Mouse (Mus musculus) right cerebral cortex, adult 2 months (tissue): ENCODE results near the gene Nxph1.

ENCODE experiments used
- DNase-seq, 2 experiments: peaks; one replicate each; pipeline ENCODE4 v3.0.0; 2021 to 2022; ENCODE audit warnings: low spot score in 2 of 2

Nxph1 gene

DNA sequence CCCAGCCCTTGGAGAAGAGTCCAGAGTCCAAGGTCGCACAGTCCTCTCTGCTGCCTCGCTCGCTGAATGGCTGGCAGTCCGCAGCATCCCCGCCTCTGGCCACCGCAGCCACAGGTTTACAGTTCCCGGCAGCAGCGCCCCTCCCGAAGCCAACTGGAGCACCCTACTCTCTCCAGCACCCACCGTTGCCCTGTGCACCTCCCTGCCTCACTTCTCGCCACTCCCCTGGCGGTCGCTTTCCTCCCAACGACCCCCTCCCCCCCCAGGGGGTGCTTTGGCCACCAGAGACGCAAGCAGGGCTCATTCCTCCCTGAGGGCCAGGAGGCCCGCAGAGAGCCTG lies at the start of gene Nxph1:
Gene Nxph1, plus strand, starts transcription at position 301 of the 340 bp plus-strand sequence.
- no peak for DNase-seq

DNA sequence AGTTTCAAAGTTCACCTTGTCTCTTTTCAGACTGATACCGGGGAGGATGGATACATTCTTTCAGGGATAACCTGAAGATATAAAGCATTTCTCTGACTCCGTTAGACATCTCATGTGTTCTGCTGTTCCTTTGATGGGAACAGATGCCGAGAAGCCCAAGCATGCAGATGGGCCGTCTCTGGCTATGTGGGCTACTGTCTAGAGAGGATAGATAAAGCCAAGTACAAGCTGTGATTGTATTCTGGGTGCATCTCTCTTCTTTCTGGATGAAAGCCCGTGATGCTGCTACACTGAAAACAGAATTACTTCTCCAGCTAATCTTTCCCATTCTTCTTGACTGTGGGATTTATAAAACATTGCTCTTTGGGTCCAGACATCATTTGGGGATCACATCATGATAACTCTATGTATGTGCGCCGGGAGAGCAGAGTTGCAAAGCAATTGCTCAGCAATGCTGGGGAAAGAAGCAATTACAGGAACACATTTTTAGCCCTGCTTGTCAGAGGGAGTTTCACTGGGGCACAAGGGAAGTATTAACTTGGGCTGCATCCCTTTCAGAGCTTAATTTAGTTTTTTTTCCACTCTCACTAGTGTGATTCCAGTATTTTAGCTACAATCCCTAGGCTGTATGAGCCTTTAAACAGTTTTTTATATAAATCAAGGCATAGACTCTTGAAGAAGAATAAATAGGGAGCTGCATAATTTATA lies 48.1 kb upstream of the Nxph1 start:
- peak; percentile 30 to 45 for DNase-seq

DNA sequence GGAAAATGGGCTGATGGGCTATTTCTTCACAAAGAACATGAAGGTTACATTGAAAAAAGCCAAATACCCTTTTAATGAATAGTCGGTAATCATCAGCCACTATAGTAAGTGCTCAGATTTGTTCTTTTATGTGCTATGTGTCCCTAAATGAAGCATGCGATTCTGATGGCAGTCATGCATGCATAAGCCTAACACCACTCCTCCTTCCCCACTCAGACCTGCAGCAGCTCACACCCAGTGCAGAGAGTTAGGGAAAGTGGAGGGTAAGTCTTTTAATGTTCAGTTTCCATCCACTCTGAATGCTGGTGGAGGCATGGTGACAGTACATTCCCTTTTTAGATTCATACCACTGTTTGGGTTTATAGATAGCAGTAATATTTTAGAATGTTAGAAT lies 47.5 kb upstream of the Nxph1 start:
- no peak for DNase-seq

DNA sequence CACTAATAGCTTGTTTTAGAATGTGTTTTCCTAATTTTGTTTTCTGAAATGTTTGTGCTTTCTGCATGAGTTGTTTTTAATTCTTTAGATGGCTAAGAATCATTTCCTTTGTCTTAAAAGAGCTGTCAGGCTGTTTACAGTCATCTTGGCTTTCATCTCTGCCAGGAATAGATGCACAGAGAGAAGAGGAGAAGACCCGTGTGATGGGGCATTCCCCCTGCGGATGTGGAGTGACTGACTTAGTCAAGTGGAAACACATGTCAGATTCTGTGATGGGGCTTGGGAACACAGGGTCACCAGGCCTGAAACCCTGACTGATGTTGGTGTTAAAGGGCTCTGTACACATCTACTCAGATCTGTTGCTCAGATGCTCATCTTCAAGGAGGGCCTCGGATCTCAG lies 40.3 kb upstream of the Nxph1 start:
- DNase-seq: no peak

DNA sequence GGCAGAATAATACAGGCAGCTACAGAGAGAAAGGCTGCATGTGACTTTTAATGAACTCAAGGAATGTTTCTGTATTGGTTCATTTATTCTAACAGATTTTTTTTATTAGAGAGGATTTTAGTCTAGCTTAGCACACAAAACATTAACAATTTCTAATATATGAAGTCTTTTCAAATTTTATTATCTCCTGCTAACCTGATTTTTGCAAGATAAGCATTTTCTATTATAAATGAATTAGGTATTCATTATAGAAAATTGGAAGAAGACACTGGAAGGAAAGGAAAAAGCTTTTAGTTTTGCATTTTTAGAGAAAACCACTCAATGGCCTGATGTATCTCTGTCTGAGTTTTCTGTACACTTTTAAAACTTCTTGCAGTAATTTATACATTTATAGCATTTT lies 34.8 kb upstream of the Nxph1 start:
- DNase-seq: no peak

DNA sequence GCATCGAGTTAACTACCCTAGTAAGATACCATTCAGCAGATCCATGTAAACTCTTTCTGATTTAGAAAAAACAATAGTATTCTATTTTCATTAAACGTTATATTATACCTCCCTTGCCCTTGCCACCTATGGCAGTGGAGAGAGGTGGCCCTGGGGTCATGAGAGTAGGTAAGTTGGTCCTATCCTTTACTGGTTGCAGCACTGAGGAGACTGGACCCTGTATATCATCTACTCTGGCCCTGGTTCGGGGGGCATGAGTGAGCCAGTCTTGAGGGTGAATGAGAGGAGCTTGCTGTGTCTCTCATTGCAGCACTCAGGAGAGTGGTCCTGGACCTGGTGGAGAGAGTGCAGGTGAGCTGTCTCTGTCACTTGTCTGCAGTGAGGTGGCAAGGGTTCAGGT lies 33.5 kb upstream of the Nxph1 start:
- DNase-seq: no peak

DNA sequence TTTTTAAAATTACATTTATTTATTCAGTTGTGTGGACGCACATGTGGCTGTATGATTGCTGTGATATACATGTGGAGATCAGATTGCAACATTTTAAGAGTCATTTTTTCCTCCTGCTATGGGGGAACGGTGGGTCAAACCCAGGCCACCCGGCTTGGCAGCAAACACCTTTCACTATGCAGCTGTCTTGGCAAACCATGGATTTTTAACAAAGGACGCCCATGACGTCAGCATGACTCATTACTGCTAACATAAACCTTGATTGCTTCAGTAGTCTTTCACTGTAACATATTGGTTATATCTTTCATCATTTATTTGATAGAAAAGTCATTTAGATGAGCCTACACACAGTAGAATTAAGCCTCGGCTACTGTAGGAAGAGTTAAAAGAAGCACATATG lies 23.8 kb upstream of the Nxph1 start:
- DNase-seq: no peak

DNA sequence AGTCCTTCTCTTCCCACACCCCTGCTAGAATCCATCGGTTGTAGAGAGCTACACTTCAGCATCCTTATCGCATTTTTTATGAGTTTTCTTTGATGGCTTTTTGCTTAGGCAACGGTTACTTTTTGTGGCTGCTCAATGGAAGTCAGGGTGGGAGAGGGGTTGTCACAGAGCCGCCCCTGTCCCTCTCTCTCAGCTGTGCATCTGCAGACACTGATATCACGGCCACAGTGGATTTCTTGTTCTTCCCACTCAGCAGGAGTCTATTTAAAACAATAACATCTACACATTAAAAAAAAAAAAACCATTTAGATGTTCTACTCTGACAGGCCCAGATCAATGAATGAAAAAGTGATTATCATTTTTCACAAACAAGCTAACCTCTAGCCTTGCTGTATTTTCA lies 13.0 kb upstream of the Nxph1 start:
- DNase-seq: no peak

DNA sequence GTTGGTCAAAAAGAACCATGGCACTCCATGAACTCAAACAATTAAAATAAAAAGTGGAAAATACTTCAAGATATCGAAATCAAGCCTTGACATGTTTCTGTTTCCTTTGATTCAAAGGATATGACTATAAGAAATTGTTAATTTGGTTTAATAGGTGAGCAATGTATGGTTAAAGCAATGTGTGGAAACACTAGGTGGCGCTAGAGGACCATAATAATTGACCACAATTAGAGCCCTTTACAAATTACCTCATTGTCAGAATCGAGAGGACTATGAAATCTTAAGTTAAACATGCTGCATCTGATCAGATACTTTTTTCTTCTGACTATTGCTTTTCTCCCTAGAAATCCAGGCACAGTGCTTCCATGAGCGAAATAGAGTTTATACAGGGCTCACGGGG lies 12.5 kb upstream of the Nxph1 start:
- peak; percentile 80 to 81 for DNase-seq

DNA sequence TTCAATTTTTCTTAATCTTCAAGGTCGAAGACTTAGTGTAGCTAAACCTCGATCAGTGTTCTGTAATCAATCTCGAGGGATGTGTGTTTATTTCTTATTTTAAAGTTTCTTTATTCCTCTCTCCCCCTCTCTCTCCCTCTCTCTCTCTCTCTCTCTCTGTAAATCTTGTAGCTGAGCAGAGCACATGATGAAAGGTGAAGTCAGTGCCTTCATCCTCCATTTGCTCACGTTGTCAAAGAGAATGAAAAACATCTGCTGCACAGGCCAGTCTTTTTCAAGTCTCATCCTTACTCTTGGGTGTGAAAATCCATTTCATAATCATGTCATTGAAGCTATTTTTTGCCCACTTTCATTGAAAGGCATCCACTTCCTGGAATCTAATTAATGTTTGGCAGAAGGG lies 12.1 kb upstream of the Nxph1 start:
- DNase-seq: no peak

DNA sequence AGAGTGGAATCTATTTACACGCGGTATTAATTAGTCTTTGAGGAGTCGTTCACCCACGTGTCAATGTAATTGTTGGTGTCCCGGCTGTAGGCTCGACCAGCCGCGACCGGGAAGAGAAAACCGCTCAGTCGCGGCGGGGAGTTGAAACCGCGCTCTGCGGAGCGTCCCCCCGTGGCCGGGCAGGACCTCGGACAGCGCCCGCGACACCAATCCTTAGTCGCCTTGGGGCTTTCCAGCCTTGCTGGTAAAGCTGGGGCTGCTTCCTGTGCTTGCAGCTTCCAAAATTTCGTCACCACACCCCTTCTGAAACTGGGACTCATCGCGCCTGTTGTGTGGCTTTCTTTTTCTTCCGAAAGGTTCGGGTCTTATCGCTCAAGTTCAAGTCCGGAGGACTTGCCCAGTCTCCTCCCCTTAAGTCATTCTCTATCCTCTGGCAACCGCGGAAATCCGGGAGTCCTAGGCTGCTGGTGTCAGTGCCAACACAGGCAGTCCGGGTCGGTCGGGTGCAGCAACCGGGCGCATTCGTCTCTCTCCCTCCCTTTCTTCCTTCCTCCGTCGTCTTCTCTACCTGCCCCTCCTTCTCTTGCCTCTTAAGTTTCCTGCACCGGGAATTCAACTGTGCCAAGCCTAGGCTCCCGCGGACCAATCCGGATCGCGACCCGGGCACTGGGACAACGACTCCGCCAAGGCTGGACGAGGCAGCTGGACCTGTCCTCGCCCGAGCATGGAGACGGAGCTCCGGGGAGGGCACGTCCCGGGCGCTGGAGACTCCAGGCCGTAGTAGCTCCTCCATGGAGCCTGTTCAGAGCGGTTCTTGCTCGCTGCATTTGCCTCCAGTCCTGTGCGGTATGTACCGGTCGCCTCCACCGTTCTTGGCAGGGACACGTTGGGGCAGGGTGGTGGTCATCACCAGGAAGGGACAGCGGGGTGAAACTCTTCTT lies 510 bp downstream of the Nxph1 start:
- DNase-seq: peak in 1 of 2 experiments; percentile 25

DNA sequence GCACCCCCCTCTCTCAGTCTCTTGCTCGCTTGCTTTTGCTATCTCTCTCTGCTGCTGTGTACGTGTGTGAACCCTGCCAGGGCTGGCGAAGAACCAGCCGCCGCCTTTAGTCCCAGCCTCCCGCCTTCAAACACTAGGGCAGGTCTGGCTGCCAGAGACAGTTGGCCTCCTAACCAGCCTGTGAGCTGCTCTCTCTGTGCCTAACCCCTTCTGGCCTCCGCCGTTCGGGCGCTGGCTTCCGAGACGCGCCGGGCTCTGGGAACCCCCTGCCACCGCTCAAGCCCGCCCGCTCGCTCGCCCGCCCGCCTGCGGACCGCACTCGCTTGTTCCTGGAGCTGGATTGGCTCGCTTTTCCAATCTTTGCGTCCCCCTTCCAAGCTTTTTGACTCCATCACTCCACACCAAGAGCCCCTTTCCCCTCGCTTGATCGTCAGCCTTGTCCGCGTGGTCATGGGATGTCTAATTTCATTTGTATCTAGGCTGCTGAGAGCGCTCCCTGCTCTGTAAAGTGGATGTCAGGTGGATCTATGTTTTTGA lies 1.5 kb downstream of the Nxph1 start:
- peak in 1 of 2 experiments; percentile 39 for DNase-seq

DNA sequence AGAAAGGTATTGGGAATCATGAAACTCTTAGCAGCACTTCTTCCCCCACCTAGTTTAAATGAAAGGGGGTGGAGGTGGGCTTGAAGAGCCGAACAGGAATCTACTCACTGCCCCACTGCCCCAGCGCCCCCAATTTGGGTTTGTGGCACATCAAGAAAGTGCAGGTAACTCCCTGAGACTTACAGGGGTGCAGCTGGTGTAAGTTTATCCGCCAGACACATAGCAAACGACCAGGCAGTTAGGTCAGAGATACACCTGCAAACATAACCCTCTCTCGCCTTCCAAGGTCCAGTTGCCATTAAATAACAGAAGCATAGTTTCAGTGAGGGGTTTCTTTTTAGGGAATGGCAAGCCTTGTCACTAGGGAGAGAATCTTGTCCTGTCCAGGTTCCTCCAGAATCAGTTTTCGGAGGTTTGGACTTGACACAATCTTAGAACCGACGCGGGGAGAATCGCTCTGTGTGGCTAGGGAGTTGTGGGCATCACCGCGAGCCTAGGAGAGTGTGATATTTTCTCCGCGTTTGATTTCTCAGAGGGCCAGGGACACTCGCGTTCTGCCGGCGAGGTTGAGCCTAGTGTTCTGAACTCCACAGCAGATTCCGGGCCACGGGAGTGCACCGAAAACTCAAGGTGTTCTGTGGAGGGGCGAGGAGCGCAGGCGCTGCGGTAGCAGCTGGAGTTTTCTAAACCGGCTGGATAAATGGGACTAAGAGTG lies 2.5 kb downstream of the Nxph1 start:
- DNase-seq: no peak

DNA sequence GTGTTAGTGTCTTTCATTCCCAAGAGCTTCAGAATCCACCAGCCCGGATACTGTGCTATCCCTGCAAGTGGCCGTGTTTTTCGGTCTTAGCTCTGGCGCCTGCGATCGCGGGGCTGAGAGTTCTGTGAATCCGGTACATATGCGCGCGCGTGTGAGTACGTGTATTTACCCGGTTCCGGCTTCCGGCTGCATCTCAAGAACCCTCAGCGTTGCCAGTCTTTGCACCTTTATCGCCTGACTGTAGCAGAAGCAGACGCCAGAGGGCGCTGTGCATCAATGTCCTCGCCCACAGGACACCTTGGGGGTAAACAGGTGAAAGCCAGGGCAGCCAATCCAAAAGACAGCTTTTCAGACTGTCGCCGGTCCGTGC lies 3.1 kb downstream of the Nxph1 start:
- peak; percentile 78 to 81 for DNase-seq

DNA sequence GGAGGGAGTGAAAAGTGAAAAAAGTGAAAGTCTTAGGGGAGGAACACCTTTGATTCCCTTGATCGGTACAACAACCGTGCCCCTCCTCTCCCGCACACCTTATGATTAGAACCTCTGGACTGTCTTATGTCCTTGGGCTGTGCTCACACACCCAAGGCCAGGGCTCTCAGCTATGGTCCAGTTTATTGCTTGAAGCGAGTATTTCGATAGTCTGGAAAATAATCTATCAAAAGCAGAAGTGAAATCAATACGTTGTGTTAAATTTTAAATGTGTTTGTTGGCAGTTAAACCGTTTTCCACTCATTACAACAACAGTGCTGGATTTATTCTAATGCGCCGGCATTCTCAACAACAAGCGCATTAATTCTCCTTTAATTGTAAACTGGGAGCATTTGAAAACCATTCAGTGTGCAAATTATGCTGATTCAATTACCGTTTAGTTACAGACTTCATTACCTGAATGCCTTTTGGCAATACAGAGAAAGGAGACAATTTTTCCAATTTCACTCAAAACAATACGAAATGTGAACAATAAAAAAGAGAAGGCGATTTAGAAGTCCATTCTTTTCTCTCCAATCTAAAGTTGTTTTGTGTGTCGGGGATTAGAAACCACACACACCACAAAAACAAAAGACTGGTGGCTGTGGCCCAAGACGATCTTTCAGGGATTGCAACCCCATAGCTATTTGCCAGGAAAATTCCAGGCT lies 3.8 kb downstream of the Nxph1 start:
- DNase-seq: no peak

DNA sequence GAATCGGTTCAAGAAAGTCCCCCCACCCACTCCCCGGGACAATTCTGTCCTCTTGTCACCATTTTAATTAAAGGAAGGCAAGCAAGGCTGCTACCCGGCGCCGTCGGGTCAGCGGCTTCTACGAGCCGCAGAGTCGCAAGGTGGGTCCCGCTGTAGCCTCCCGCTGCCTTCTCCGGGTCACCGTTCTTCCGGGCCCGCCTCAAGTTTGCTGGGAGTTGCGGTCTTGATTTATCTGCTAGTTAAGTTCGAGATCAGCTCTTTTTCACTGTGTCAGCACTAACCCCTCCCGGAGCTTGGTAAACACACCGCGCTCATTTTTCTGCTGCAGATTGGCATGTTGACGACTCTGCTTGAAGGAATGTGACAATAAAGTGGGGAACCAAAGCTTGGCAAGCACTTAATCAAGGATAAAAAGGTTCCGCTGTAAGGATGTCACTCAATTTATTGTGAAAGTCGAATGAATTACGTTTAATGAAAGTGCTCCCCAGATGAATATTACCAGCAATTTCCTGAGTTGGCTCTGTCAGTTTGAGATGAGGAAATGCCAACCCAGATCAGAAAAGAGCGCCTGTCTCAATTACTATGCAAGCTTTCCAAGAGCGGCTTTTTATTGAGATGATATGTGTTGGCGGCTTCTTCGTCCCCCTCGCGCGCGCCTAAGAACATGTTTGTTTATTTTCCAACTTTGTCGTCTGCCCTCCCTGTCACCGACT lies 7.7 kb downstream of the Nxph1 start:
- DNase-seq: no peak

DNA sequence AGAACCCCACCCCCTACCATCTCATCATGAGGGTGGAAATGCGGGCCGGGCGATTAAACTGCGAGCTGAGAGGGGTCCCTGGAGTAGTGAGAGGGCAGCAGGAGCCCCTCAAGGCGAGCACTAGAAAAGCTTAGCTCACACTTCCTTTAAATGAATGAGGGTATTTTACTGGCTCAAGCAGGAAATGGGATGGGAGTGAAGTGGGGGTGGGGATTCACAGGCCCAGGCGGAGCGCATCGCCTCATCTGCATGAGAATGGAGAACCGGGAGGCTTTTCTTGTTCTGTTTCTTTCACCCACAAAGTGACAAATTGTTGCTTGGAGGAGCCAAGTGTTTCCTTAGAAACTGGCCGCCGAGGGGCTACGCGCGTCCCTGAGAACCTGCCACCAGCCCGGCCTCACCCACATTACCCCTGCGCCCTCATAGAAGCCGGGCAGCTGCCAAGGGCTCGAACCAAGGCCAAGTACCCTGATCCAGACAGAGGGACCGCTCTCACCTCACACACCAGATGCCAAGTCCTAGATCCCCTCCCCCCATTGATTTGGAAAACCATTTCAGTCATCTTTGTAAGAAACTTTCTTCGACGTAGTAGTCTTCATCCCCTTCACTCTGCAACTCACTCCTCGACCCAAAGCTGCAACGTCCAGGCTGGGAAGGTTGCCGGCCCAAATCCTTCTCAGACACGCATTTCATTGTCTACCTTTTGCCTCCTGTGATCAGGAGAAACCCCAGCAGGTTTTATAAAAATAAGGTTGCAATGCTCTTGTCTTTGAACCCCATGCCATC lies 8.7 kb downstream of the Nxph1 start:
- DNase-seq: peak in 1 of 2 experiments; percentile 16

DNA sequence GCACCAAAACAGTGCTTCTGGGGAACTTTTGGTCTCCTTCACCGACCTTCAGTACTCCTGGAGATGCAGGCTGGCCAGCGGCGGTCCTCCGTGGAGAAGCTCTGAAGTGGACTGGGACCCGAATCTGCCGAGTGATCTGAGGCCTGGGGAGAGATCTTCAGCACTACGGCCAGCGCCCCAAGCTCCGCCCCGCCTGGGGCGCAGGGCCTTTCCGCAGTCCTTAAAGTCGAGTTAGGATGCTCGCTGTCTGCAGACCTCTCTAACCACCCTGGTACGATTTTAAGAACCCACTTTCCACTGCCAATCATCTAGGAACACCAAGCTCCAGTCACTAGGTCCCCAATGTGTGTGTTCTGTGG lies 9.3 kb downstream of the Nxph1 start:
- DNase-seq: no peak

DNA sequence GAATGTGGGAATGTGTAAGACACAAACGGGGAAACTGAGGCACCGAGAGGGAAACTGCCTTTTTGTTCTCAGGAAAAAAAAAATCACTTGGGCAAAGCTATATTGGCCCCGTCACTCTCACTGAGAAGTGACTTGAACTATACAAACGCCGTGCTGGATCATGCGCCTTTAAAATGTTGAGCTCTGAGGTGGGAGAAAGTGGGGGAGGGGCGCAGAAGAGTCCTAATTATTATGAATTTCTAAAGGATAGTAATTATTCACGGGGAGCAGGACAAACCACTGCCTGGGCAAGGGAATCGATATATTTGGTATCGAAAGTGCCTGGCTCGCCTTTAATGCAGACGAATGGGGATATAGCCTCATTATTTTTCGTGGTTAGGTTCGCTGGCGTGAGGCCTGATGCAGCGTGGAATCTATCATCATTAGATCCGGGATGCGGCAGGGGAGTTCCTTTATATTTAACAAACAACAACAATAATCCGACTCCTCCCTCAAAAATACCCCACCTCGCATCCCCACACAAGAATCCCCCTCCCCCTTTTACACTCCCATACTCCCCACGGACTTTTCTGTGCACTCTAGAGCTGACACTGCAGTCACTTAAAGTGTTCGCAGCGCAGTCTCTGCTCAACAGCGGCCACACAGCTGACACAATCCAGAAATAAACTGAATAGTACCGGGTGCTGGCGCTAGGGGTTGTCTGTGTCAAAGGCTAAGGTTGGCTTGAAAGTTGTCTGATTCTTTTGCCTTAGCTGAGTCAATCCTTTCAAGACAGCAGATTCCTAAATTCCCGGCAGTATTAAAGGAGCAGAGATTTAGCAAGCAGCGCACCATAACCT lies 10.1 kb downstream of the Nxph1 start:
- peak; percentile 13 to 36 for DNase-seq
